Mouse (Mus musculus): Measurements from ENCODE around the gene Dync1i1. TPM values are rescaled to one million over a fixed set of nuclear protein-coding genes. Genes with fewer than 3 reads are reported as not detected.

Dync1i1 gene
- total RNA-seq, 2 experiments from 2014 or later, result 143 to 150 TPM

DNA sequence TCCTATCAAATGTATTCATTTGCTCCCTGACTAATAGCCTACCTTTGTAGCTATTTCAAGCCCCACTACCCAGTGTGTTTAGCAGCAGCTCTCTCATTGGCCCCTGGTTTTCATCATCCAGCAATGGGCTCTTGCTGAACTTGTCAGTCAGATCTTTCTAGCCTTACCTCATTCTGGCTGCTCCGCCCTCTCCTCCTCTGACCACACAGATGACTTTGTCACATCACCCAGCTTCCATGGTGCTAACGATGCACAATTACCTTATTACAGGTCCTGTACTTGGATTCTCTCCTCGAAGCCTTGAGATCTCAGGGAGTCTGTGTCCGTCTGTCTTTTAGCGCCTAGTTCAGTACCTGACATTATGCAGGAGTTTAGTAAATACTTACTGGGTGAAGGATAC is 120.7 kb downstream of the Dync1i1 start:
- no peak for DNase-seq (ENCODE audit: low spot score in 2 of 2)

DNA sequence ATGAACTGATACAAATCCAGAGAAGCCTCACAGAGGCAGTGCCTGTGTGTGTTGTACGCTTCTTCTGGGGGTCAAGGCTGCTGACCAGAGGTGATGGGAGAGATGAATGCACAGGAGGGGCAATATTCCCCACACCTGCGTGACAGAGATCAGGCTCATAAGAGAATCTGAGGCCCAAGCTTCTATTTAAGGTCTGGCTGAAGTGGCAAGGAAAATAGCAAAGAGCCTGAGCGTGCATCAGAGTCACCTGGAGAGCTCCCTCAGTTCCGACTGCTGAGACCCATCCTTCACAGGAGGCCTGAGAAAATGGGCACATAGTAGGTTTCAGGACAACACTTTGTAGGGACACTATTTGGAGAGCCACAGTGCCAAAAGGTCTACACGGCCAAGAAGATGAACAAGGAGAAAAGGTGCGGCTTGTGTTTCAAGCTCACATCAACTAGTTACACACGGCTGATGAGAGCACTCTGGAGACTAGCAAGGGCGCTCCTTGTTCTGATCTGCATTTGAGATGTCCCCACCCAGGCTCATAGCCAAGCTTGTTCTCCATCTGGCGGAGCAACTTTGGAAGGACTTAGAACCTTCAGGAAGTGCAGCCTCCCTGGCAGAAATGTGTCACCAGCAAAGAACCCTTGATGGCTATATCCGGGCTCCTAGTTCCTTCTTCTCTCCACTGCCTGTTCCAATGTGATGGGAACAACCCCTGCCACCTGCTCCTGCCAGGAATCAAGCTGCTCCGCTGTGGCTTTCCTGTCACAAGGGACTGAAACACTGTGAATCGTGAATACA is 128.8 kb downstream of the Dync1i1 start:
- peak in 1 of 2 experiments; percentile 9 for DNase-seq (ENCODE audit: low spot score in 2 of 2)

DNA sequence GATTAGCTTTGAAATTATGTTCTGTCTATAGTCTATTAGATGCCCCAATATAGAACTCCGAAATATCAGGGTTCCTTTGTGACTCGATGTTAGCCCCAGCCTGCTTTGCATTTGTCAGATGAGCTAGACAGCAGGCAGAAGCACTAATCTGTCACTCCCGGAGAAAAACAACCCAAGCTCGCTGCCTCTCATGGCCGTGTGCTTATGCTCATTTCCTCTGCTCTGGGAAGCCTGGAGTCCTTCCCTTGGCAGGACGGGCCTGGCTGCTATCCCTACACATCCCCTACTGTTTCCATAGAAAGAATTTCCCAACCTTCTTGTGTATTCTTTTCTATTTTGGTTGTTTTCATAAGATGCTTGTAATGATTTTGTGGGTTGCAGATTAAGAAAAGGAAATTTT is 130.1 kb downstream of the Dync1i1 start:
- DNase-seq (ENCODE audit: low spot score in 2 of 2), result no peak

DNA sequence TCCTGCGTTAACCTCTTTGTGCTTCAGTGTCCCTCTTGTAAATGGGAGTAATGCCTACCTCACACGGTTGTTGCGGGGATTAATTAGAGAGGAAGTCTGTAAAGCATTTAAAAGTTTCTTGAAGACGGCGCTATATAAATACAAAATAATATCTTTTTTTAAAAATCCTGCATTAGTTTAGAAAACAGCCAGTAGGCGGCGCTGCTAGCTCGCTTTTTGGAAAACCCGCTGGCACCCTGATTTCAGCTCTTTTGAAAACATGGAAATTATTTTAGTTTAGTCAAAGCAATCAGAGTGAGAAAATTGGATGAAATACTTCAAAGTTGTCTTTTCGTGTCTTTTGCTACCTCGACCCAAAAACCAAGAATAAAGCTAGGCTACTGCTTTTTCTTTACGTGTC is 132.9 kb downstream of the Dync1i1 start:
- DNase-seq (ENCODE audit: low spot score in 2 of 2), result peak; percentile 29 to 63

DNA sequence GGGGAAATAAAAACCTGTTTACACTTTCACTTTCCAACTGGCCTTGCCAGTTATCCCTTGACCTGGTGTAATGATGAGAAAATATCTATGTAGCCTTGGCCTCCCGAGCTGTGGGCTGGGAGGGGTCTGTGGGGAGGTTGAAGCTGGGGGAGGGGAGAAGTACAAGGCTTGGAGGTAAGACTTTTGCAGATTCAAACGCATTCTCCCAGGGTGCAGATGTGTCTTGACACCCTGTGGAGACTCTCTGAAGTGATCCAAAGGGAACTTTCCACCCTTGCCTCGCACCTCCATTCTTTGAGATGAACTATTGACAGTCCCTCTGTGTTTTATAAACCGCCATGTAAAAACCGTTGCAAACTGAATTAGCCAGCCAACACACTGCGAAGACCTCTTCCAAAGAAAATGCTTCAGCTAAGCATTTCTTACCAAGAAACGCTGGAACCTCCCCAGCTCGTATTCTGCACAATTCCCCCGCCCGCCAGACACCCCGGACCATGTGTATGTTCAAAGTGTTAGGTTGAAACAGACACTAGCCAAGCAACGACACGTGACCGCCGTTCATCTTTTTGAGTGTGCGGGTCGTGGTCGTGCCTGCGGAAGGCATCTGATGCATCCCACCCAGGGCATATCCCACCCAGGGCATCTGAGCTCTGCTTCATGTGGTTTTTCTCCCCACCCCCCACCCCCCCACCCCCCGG is 133.6 kb downstream of the Dync1i1 start:
- DNase-seq (ENCODE audit: low spot score in 2 of 2), result no peak

DNA sequence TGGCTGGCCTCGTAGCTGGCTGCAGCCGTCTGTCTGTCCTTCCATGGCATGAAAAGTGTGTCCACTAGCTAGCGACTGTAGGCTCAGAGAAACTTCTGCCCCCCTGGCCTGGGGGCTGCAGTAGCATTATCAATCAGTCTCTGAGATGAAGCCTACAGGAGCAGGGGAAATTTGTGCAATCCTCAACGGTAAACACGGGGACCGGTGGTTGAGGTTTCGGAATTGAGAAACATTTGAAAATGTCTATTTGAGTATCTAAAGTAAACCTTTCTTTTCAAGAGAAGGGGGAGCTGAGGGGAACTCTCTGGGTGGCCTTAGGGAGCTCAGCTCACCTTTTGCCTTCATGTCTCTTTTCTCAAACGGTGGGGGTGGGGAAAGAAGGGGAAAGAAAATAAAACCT is 134.2 kb downstream of the Dync1i1 start:
- DNase-seq (ENCODE audit: low spot score in 2 of 2), result no peak

DNA sequence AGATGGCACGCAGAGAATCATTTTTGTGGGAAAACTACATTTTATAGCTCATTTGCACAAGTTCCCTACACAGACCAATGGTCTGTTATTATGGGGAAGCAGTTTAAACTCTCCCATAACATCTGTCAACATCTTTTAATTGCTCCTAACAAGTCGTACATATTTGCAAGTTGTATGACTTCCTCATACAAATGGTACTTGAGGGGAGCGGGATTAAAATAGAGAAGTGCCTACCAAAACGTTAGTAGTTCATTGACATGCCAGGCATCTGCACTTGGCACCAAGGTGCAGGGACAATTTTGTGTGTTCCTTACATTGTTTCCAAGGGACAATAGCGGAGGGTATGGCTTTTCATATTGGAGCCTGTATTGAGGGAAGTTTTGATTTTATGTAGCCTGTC is 140.7 kb downstream of the Dync1i1 start:
- no peak for DNase-seq (ENCODE audit: low spot score in 2 of 2)

DNA sequence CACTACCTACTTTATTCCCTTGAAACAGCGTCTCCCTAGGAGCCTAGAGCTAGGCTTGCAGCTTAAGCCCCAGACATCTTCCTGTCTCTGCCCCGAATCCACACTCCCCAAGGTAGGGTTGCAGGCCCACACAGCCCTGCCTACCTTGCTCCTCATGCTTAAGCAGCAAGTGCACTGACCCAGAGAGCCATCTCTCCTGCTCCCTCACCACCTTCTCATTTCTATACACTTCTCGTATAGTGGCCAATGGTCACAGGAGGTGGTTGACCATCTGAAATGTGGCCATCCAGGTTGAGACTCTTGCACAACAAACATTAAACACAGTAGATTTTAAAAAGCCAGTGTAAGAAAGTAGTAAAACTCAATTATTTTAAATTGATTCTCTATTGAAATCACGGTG is 141.8 kb downstream of the Dync1i1 start:
- DNase-seq (ENCODE audit: low spot score in 2 of 2), result no peak

DNA sequence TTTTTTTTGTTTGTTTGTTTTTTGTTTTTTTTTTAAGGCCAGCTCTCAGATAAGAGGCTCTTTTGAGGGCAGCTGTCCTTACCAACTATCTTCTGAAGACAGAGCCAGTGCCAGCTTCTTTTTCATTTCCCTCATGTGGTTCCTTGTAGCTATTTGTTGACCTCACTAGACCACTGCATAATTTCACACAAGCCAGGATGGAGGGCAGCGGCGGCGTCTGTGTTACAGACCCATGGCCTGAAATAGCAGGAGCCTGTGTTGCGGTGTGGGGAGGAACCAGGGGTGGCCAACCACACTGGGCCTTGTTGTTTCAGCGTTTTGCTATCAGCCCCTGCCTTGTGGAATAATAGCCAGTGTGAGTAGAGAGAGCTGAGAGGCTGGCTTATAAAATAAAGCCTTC is 145.6 kb downstream of the Dync1i1 start:
- DNase-seq (ENCODE audit: low spot score in 2 of 2), result no peak

DNA sequence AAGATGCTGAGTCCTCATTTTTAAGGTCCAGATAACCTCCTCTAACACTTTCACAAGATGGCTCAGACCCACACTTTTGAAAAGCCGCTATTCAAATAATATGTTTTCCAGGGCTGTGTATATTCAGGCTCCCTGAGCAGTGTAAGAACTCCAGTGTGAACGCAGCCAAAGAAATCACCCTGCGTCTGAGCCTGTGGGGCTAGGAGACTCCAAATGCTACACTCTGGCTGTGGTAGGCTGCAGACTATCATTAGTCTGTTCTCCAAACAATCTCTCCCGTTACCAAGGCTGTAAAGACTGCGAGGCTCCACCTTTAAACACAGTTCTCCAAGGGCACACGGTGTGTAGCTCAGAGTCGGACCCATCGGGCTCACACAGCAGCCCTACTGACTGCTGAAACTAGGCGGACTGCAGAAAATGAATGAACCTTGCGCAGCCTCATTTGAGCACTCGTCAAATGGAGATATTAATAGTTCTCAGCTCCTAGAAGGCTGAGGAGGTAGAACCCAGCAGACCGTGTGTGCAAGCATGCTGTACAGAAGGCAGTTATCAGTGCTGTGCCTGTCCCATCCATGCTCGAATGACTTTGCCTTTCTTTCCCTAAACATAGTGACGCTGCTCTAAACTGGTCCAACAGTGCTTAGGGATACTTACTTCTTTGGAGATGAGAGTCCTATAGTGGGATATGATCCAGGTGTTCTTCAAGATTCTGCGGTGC is 146.3 kb downstream of the Dync1i1 start:
- DNase-seq (ENCODE audit: low spot score in 2 of 2), result no peak

DNA sequence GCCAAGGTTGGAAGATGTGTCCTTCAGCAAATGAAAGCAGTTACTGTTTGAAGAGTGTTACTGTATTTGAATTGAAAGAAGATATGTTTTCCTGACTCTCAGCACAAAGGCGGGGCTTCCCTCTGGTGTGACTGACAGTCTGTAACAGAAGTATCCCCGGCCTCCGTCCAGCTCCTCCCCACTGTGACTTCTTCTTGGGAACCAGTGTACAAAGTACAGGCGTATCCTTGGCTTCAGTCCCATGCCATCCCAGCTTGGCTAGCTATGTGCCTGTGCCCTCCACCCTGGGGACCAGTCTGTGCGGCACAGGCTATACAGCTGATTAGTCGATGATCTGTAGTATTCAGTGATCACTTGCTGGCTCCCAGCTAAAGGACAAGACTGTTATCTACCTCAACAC is 163.9 kb downstream of the Dync1i1 start:
- DNase-seq (ENCODE audit: low spot score in 2 of 2), result no peak

DNA sequence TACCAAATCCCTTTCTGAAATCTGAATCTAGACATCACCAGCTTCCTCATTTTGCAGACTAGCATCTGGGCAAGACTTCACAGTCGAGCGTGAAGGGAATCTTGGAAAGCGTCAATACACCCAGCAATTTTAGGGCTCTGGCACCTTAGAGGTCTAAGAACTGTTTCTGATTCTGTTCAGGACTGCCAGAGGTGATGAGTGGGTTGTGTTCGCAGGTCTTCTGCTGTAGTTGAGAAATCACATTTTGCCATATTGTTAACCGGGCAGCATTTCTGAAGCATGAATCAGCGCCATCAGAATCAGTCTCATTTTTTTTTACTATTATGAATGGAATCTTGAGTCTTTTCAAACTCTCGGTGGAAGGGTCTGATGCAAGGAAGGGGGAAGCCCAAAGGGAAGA is 185.9 kb downstream of the Dync1i1 start:
- no peak for DNase-seq (ENCODE audit: low spot score in 2 of 2)

DNA sequence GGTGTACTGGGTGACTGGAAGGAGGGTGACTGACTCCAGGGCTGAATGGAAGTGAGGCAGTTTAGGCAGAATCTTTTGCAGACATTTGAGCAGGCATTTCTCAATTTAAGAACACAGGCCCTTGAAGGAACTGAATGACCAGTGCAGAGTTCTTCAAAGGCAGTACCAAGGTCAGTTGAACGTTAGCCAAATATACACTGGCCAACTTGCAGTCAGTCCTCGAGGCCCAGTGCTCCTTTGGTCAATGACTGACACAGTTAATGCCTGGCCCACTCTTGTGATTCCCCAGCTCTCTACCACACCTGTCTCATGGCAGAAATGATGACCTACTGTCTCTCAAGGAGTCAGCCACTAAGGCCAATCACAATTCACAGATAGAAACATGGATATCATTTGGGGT is 189.6 kb downstream of the Dync1i1 start:
- no peak for DNase-seq (ENCODE audit: low spot score in 2 of 2)

DNA sequence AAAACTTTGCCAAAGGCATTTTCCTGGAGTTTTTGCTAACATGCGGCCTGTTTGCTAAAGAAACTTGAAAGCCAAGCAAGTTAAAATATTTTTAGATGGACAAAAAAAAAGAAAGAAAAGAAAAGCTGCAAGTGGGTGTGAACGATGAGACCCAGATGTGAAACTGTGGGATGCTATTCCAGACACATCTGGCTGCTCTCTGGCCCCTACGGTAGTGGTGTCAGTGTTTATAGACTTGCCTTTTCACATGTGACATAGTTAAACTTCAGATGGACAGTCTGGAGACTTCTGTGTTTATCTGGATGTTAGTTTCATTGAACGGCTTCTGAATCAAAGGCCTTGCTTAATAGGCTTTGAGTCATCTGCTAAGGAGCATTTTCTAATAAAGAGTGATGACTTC is 195.2 kb downstream of the Dync1i1 start:
- DNase-seq (ENCODE audit: low spot score in 2 of 2), result no peak

DNA sequence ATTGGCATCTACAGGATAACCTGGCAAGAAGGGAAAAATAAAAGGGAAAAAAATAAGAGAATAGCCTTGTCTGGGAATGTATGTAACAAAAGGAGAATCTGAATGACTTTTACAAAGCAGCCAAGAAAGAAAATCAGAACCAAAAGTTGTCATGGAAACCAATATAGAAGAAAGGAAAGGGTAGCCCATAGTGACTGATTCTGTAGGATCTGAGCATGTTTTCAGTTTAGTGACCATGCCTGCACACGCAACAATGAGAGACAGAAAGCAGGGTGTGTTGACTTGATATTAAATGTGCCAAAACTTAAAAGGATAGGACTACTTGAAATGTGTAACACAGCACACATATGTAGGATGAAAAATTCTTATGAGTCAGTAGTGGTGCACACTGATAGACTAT is 197.2 kb downstream of the Dync1i1 start:
- DNase-seq (ENCODE audit: low spot score in 2 of 2), result no peak

DNA sequence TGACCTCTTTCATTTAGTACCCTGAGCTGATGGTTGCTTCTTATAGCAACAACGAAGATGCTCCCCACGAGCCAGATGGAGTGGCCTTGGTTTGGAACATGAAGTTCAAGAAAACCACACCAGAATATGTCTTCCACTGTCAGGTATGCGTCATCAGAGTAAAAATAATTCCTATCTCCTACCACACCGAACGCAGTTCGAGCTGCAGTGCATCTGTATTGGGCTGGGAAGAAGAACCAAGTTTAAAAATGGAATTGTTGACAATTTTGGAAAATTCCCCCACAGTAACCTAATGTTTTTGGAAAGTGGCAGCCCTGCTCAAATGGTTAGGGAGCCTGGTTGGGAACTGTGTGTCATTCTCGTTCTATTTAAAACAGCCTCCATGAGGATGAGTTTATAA is 197.7 kb downstream of the Dync1i1 start:
- DNase-seq (ENCODE audit: low spot score in 2 of 2), result no peak

DNA sequence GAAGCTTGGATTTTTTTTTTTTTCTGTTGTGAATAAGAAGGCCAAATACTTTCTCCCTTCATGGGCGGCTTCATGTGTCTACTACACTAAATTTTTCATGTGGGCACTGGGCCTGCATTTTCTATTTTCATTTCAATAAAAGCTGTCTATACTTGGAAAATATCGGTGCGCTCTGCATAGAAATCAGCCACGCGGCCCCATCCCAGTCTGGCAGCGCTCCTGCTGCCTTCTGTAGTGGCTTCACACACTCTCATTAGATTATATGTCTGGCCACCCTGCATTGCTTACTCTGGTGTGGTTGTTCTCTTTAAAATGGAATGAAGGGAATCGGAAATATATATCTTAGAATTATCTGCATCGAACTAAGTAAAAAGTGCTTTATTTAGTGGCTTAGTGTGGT is 204.7 kb downstream of the Dync1i1 start:
- DNase-seq (ENCODE audit: low spot score in 2 of 2), result peak; percentile 22 to 66

DNA sequence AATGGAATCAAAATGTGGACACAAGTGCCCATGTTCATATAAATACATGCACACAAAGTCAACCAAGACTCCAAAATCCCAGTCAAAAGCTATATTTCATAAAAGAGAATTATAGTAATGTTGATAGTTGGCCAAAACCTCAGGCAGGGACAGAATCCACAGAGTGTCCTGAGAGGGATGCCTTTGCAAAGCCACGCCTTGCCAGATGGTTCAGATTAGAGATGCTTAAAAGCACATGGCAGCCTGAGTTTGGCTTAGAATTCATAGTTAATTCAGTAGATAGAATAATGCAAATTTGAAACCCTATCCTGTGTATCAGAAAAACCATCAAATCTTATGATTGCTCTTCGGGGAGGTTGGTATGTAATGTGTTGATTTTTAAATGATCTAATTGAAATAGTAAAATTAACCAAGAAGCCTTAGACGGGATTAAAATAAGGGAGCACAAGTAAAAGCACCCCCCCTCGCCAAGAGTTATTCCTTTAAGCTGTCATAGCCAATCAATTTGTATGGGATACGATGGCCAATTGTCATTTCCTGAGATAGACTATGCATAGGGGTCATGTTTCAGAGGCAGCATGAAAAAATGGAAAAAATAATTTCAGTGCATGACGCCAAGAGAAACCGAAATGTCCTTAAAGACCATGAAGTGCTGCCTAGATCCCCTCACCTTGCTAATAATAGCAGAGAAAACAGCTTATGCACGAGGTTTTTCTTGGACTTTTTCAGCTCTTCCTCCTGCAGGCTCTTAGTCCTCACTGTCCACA is 210.3 kb downstream of the Dync1i1 start:
- DNase-seq (ENCODE audit: low spot score in 2 of 2), result no peak

DNA sequence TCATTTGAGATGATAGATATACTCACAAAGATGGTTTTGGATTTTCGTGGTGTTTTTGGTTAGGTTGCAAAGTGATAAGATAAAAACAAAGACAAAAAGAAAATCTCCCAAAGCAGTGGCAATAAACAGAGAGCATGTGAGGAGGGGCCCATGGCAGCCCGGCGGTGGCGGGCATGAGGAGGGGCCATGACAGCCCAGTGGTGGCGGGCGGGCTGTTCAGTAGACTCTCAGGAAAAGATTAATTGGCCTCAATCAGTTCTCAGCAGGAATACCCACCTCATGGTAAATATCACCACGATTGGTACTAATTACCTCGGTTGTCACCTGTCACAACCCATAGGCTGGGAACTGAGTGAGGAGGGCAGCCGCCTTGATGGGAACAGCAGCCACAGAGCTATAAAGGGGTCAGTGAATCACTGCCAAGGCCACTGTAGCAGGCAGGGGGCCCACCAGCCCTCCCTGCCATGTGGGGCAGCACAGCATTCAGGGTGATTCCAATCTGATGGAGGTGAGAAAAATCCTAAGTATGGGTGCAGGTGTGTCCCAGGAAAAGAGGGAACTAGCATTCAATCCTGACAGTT is 224.5 kb downstream of the Dync1i1 start:
- no peak for DNase-seq (ENCODE audit: low spot score in 2 of 2)

DNA sequence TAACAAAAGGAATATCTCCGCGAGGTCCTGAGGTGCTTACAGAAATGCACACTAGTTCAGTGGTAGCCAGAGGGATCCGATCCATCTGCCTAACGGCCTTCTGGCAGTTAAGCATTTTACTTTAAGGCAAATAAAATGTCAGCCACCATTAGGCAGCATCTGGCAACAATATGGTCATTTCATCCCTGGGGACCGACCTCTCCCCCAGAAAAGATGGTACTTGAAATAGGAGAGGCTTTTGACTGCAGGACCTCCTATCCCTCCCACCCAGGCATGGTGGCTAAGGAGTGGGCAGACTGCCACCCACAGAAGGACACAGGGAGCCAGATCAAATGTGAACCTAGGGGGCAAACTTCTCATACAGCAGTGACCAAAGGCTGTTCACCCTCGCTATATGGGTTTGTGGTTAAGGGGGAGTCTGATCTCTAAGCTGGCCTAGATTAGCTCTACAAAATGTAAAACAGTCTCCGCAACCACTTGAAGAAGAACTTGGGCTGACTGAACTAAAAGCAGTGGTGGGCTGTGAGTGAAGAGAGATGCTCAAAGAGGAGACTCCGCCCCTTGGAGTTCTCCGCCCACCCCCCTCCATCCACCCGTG is 231.0 kb downstream of the Dync1i1 start:
- no peak for DNase-seq (ENCODE audit: low spot score in 2 of 2)

DNA sequence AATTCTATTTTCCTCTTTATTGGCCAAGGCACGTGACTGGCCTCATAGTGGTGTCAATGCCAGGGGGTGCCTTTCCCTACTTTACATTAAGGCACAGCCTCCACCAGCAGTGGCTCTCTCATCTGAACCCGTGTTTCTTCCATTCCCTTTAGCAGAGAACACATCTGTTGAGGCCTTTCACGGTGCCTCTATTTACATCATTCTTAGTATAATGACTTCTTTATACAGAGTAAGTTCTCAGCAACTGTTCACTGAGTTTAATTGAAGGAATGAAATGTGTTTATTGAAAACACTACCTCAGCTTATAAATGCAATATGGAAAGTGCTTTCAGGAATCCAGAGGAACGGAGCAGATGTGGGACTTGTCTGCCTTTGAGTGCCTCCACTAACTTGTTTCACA is 235.3 kb downstream of the Dync1i1 start:
- no peak for DNase-seq (ENCODE audit: low spot score in 2 of 2)

Measured in layer of hippocampus, postnatal 14 days (tissue).